Mouse (Mus musculus) yolk sac, embryonic 10.5 days (tissue): Measurements from ENCODE around the gene Net1.
"Not testable (repeated sequence)": the region's sequence is repeated elsewhere in the genome, so short reads cannot be mapped to it uniquely, and the experiment has no call there.

Experiments used
- DNase-seq: peaks from one replicate; pipeline ENCODE4 v3.0.0-alpha.2; 2017; ENCODE audit warnings: low spot score

Gene Net1

DNA sequence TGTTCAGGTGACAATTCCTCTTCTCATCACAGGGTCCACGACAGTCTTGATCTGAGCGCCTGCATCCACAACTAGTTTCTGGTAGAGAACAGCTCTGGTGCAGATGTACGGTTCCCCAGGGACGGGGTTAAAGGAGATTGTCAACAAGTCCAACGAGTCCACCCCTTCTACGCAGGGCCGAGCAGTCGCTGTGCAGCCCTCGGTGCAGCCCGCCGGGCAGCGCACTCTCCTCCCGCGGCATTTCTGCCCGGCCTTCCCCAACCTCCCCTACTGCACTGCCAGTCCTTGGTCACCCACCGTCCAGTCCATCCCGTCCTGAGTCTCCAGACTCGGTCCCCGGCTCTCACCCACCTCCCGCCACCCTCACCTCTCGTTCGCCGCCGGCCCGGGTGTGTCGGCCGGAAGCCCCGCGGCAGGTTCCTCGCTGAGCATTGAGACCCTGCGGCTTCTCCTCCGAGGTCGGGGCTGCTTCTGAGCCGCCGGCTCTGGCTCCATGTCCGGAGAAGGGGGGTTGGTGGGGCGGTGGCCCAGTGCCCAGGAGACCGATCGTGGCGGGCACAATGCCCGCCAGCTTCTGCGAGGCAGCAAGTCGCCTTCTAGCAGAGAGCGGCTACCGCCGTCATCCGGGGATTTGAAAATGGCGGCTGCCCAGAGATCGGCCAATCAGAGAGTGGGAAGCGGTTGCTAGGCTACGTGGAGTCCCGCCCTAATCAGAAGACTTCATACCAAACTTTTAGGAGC is at the start of gene Net1, which contains the start of gene Tubal3:
Gene Net1 (minus strand): TSS at position 650 of the 741 bp plus-strand sequence.
Gene Tubal3 (plus strand): TSS at position 704 of the 741 bp plus-strand sequence.
- DNase-seq = peak; percentile 92

DNA sequence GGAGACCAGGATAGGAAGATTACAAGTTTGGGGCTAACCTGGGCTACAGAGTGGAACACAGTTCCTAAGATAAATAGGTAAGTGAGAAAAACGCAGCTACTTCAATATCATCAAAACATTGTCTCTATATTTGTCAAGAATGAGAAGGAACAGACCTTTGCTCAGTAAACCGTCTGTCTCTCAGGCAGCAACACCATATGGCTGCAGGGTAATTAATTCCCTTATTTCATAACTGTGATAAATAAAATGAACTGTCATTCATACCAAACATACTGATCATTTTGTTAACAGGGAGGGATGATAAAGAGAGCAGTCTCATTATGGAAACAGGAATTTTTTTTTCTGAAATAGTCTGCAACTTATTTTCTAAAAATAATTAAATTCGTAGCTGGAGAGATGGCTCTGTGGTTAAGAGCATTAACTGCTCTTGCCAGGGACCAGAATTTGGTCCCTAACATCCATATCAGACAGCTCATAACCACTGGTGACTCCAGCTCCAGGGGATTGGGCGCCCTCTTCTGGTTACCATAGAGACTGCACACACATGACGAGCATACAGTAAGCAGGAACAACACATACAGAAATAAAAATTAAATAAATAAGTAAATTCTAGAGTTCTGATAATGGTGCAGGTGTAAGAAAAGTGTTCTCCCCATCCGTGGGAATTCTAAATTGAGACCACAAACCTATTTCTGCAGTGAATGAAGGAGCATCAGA is 33.3 kb upstream of the Net1 start:
- no peak for DNase-seq

DNA sequence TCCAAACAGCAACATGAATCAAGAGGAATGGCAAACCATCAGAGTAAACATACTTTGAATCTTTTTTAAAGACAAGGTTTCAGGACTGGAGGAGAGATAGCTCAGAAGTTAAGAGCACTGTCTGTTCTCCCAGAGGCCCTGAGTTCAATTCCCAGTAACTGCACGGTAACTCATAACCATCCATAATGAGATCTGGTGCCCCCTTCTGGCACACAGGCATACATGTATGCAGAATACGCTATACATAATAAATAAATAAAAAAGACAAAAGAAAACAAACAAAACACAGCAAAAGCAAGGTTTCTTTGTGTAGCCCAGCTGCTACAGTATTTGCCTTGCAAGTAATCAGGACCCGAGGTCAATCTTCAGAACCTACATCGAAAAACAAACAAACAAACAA is 31.5 kb upstream of the Net1 start:
- DNase-seq = no peak

DNA sequence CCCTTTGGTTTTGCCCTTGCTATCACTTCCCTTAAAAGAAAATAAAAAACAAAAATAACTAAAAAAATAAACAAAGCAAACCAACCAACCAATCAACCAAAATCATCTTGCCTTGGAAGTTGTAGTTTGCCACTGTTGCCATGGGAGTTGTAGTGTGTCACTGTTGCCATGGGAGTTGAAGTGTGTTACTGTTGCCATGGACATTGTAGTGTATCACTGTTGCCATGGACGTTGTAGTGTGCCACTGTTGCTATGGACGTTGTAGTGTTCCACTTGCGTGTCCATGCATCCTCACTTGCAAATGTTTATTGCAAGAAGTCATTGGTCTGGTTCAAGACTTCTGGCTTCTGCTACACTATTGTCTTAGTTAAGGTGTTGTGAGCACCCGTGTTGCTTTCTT is 29.2 kb upstream of the Net1 start:
- no peak for DNase-seq

DNA sequence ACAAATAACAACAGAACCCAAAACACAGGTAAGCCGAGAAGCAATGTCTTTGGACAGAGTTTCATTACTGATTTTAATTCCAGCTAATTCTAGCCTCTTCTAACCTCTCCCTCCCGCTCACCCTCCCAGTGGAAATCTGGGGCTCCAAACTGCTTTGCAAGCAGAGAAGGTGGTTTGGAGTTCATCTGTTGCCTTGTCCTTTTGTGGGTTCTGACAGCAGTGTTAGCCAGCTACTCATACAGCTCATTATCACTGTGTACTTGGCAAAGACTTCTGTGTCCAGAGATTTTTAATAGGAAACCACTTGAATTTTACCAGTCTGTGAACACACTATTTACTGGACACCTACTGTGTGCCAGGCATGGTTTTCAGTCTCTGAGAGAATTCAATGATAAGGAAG is 27.2 kb upstream of the Net1 start, which contains the start of gene Ucn3:
Gene Ucn3 (minus strand): TSS at position 101 of the 400 bp plus-strand sequence.
- DNase-seq = no peak

DNA sequence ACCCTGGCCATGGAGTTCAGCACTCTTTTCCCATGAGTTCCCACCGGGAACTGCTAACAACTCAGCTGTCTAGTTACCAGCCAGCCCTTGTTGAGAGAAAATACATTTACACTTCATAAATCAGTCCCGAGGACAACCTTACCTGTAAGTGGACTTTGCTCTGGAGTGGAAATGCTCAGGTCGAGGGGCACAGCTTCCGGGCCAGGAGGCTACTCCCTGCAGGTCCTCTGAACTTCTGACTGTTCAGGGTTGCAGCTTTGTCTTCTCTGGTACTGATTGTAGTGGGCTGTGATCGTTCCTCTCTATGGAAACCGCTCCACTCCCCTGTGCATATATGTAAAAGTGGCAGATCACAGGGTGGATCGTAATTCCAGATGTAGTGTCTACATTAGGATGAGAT is 26.7 kb upstream of the Net1 start:
- no peak for DNase-seq

DNA sequence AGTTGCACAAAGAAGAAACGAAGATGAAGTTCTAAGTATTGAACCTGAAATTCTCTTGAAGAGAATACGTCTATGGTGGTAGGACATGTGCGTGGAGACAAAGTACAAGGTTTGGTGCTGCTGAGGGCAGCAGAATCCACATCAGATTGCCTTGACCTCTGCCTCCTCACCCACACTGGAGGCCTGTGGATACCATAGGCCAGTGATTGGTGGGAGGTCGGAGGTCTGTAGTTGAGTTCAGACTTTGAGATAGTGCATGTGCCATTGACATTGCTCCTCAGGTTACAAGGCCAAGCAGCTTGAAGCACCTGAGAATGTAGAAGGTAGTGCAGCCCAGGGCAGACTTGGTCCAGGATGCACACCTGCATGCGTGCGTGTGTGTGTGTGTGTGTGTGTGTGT is 8.0 kb upstream of the Net1 start:
- peak; percentile 70 for DNase-seq

DNA sequence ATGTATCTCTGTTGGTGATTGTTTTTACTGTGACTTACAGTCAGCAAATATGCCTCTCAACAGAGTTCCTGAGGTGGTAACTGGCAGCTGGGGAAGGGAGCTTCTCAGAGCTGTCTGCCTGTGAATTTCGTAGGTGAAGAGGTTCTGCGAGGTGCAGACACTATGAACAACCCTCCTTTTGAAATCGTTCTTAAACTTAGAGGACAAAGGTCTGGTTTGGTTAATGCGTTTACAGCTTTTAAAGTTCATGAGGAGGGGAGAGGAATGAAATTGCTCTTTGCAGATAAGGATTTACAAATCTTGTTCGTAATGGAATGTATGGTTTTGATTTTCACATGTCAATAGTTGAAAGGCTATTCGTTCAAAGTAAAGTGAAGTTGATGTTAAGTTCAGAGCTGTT is 7.6 kb upstream of the Net1 start:
- peak; percentile 16 for DNase-seq

DNA sequence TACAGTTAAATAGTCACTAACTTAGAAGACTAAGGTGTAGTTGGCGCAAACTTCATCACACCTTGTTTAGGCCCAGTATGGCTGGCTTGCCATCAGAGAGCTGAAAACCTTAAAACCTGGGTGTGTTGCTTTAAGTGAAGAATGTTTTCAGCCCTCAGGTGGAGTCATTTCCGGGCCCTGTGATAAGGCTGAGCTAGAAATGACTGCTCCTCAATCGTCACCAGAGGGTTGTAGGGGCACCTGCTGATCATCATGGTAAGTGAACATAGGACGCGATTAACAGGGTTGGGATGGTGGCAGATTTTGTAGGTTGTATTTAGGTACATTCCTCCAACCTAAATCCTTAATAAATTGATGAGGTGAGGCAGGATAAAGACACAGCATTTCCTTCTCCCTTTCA is 6.5 kb upstream of the Net1 start:
- no peak for DNase-seq

DNA sequence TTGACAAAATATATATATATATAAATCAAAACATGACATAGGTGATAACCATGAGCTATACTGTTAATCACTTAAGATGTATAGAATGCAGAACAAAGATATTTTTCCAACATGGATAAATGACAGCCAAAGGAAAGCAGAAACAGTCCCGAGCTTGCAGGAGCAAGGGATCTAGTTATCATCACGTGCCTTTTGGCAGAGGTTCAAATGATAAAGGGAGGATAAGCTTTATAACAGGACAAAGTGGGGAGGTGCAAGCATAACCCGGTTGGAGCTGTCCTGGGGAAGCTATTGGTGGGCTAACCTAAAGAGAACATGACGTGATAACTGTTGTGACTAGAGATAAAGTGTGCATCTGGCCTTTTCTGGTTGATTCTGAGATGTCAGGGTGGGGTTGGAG is 4.5 kb downstream of the Net1 start:
- DNase-seq = no peak

DNA sequence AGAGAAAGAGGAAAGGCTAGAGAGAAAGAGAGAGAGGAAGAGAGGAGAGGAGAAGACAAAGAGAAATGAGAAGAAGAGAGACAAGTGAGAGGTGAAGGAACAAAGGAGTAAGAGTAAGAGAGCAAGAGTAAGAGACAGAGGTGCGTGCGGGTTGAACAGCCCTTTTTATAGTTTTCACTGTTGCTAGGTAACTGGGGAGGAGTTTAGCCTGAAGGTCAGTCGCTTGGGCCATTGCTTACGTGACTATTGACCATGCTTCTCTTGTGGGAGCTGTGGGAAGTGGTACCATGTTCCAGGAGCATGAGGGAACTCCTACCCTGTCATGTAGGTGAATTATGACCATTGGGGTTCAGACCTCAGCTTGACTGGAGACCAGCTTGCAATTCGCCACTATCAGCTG is 7.7 kb downstream of the Net1 start:
- no peak for DNase-seq

DNA sequence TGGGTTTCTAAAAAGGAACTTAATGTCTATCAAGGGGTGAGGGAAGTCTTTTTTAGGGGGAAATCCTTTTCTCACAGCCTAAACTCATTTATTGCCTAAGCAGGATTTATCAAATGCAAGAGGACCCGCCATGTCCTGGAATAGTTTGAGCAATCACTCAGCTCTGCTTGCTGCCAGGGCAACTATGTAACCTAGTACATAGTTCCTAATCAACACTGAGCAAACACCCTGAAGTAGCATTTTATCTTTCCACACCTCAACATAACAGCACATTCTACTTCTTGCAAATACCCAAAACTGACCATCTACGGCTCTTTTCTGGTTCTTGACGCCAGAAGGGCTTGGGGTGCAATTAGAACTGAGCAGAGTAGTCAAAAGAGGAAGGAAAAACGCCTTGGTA is 9.8 kb downstream of the Net1 start:
- DNase-seq = no peak

DNA sequence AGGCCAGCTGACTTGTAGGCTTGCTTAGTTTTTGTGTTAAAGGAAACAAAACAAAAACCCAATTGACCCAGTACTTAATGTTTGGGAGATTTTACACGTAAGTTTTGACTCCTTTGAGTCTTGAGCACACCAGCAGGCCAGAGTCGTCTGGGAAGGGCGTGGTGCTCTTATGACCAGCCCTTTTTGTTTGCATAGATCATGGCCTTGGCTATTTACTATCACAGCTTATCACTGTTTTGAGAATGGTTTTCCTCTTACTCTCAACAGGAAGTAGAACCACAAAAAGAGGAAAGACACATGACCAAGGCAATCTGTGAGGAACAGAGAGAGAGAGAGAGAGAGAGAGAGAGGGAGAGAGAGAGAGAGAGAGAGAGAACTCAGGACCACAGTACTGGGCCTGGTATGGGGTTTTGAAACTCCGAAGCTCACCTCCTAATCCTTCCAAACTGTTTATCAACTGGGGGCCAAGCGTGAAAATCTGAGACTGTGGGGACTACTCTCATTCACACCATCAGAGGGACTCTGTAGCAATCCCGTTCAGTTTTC is 10.8 kb downstream of the Net1 start:
- DNase-seq = no peak

DNA sequence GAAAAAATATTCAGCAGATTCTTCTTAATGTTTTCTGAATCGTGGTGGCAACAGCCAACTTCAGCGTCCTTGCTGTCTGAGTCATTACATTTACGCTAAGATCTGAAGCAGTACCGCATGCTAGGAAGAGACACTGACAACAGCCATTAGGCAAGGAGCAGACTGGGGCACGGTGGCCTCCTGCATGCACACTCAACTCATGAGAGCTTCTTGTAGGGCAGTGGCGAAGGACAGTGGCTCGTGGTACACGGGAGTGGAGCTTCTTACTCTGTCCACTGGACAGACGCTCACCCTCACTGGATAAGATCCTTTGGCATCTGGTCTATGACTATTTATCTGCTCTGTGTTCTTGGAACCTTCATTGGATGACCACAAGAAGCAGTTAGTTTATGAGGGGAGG is 18.7 kb downstream of the Net1 start:
- DNase-seq = no peak

DNA sequence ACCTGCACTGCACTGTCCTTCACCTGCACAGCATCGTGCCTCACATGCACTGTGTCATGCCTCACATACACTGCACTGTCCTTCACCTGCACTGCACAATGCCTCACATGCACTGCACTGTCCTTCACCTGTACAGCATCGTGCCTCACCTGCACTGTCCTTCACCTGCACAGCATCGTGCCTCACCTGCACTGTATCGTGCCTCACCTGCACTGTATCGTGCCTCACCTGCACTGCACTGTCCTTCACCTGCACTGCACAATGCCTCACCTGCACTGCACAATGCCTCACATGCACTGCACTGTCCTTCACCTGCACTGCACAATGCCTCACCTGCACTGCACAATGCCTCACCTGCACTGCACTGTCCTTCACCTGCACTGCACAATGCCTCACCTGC is 19.8 kb downstream of the Net1 start:
- not testable (repeated sequence) for DNase-seq

DNA sequence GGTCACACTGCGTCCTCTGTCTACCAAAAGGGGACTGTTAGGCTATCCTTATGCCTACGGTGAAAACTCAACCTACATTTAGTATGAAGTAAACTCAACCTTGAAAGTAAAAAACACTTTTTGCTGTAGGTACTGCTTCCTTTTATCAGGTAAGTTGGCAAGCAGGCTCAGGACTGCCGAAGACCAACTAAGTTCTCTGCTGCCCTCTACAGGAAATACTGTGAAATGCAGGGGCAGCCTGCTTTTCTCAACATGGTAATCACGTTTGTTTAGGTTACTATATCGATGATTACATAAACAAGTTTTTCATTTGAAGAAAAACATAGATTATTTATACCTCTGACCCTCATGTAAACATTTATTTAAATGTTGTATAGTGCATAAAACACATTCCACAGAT is 21.1 kb downstream of the Net1 start:
- peak; percentile 67 for DNase-seq

DNA sequence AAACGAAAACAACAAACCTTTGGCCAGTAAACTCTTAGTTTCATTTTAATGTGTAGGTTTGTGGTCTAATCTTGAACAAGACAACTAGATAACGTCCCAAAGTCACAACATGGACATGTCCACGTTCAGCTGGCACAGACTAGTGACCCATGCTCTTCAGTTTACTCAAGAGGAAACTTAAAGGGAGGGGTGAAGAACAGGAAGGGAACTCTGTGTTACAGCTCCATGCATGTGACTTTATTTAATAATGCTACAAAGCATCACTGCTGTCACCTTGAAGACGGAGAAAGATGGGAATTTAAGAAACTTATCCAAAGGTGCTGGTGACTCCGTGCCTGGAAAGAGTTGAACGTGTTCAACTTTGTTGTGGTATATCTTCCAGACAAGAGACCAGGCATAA is 22.0 kb downstream of the Net1 start:
- no peak for DNase-seq

DNA sequence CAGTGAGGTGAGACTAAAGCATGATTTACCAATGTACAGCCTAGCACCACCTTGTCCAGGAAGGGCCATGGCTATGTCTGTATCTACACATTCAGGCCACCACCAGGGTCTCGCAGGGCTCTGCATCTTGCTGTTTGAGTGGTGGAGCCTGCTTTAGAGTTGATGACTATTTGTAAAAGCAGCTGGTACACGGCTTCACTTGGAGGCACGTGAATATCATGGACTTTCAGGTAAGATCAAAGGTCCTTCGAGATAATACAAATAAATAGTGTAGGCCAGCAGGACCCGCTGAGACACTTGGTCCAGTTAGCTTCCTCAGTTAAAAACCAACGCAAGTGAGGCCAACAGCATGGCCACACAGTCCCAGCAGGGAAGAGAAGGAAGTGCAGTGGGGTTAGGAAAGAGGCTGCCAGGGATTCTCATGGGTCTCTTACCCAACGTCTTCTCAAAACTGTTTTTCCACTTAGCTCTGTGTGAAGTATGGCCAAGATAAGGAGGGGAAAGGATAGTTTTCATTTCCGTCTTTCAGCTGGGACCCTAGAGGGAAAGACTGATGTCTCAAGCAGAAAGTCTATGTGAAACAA is 22.5 kb downstream of the Net1 start:
- peak; percentile 59 for DNase-seq

DNA sequence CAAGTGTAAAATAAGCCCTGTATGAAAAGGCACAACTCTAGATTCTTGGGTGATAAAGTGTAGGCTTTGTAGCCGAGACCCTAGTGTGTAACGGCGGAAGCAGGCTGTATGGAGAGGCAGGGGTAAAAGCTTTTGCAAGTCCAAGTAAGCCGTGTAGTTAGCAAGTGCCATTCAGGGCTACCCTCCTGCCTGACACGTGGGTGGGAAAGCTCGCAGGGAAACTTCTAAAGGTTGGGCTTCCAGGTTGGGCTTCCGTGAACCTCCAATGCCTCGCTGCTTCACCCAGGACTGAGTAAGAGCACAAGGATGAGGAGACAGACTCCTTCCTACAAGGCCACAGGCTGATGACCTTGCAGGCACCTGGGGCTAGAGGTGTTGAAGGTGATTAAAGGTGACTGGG is 23.5 kb downstream of the Net1 start:
- DNase-seq = no peak

DNA sequence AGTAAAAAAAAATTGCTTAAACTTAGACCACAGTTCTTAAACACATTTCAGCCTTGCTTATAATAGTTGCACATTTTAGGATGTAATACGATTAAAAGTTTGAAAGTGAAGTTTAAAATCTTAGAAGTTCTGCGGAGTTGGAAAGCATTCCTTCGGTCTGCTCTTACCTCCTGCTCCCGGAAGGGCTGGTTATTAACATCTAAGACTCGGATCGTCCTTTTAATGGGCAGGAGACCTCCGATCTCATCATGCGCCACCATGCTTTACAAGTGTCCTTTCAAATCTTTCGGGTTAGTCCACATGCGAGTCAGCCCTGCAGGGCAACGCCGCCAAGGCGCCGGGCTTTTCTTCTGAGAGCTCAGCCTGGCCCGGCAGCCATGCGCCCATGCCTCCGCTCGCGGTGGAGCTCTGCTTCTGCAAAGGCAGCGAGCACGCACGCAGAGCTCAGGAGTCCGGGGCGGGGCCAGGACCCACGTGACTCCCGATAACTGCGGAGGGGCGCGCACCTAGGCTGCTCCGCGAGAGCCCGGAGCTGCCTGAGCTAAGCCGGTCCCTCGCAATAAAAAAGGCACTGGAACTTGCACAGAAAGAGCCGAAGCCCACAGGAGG is 24.8 kb downstream of the Net1 start:
- peak; percentile 94 for DNase-seq

DNA sequence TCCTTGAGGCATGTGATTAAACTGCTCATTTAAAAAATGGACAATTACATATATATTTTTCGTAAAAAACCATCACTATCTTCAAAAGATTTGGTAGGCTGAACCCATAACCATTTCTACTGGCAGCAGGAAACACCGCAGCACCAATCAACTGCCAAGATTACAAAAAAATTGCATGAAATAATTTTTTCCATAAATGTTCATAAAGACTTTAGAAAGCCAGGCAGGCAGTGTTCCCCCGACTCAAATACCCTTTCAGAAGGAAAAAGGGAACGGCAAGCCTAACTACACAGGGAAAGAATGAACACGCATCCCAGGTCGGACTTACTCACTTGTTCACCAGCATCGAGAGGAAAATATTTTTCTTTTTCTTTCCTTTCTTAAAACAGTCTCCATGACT is 25.4 kb downstream of the Net1 start:
- DNase-seq = peak; percentile 21

DNA sequence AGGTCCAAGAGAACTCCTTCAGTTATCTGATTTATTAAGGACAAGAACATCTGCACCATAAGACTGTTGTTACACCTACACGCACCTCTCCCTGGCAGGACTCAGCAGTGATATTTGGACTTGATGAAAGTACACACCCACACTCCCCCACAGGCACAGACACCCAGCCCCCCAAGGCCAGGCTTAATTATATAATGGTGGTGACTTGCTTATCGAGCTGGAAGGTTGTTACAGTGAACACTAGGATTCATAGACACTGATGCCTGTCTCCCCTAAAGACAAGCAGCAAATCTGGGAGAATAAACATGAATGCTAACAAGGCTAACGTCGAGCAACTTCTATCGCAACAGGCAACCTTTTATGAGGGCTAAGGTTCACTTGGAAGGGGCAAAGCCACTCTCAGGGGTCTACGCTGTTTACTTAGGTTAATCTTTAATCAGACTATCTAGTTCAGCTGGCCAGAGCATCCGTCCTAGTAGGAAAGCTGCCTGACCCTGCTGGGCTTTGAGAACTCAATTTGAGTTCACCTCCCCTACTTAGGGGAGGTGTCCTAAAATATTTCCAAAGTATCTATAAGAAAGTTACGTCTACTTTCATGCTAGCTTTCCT is 26.4 kb downstream of the Net1 start:
- peak; percentile 82 for DNase-seq
